Mouse (Mus musculus) hindbrain, embryonic 12.5 days (tissue): ENCODE measurements around the gene Snapin. TPM values are rescaled to one million over a fixed set of nuclear protein-coding genes. Genes with fewer than 3 reads are reported as not detected.

Experiments
- ATAC-seq: fragments of 200-750 bp; cut with Nextera tagmentation; 2 replicates; pipeline ENCODE4 v1.8.0; 2017; ENCODE audit warnings: moderate TSS enrichment; ENCODE audit not compliant: low FRiP score
- H3K27ac ChIP-seq: fragments of 300-500 bp; sonication (generic); 2 replicates; pipeline ENCODE4 v1.5.1; 2016; ENCODE audit warnings: mild to moderate bottlenecking
- H3K27me3 ChIP-seq: fragments of 300-500 bp; sonication (generic); 2 replicates; pipeline ENCODE4 v1.6.1; 2016; ENCODE audit warnings: mild to moderate bottlenecking
- H3K36me3 ChIP-seq: fragments of 300-500 bp; sonication (generic); 2 replicates; pipeline ENCODE4 v1.6.1; 2016; ENCODE audit warnings: mild to moderate bottlenecking
- H3K4me1 ChIP-seq: fragments of 300-500 bp; sonication (generic); 2 replicates; pipeline ENCODE4 v1.6.1; 2016
- H3K4me2 ChIP-seq: fragments of 300-500 bp; sonication (generic); replicated peaks from 2 replicates; pipeline ENCODE4 v1.6.1; 2016; ENCODE audit warnings: mild to moderate bottlenecking
- H3K4me3 ChIP-seq: fragments of 300-500 bp; sonication (generic); 2 replicates; pipeline ENCODE4 v1.5.1; 2016; ENCODE audit warnings: mild to moderate bottlenecking
- H3K9ac ChIP-seq: fragments of 300-500 bp; sonication (generic); 2 replicates; pipeline ENCODE4 v1.6.1; 2016; ENCODE audit warnings: mild to moderate bottlenecking, moderate library complexity
- H3K9me3 ChIP-seq: fragments of 300-500 bp; sonication (generic); replicated peaks from 2 replicates; pipeline ENCODE4 v1.6.1; 2016; ENCODE audit warnings: mild to moderate bottlenecking
- WGBS: fragments of 180-500 bp; shearing (Covaris S2); methylation state at CpG from one replicate; pipeline ENCODE4 v1.1.7; 2016; 5-methylcytosine and 5-hydroxymethylcytosine counted together
- polyA plus RNA-seq: library from polyadenylated mRNA; unstranded; fragments of >200 nt; fragmentation: Nextera tagmentation; extraction: Ambion mirVana; gene quantifications from 2 replicates; pipeline ENCODE4 v1.2.1, GENCODE M21; 2016

Snapin gene
- polyA plus RNA-seq, 1 experiment from 2014 or later, result 80.6 TPM

- ATAC-seq, result no peak
- Histone ChIP-seq H3K9ac (no peak overlapping the region), H3K4me1 (no peaks in the 10 kb centered on the region), H3K4me3 (no peak overlapping the region), H3K27ac (no peak overlapping the region), H3K36me3 (peaks cover 59% of the 10 kb centered on the region), H3K27me3 (no peaks in the 10 kb centered on the region), H3K4me2 (no peak overlapping the region), H3K9me3 (no peaks in the 10 kb centered on the region)
- WGBS, result 95% methylated on average over 7 of the region's 7 CpGs
Observed at GRCm38 (mm10) chr3:90495850-90496525, 5.2 kb upstream of the Snapin start.

- ATAC-seq, result no peak
- Histone ChIP-seq H3K9me3 (no peaks in the 10 kb centered on the region), H3K27ac (no peak overlapping the region), H3K4me1 (peaks cover 6% of the 10 kb centered on the region), H3K4me2 (no peak overlapping the region), H3K4me3 (no peak overlapping the region), H3K27me3 (no peaks in the 10 kb centered on the region), H3K9ac (no peak overlapping the region), H3K36me3 (peaks cover 44% of the 10 kb centered on the region)
- WGBS, result 60% methylated on average over 4 of the region's 4 CpGs
Observed at GRCm38 (mm10) chr3:90493831-90494540, 3.2 kb upstream of the Snapin start.

- no peak overlapping the region for H3K4me2 ChIP-seq
- peak; percentile 29 for ATAC-seq
- H3K9ac ChIP-seq, result no peak overlapping the region
- no peaks in the 10 kb centered on the region for H3K9me3 ChIP-seq
- H3K4me3 ChIP-seq, result no peak overlapping the region
- H3K27me3 ChIP-seq, result no peaks in the 10 kb centered on the region
- H3K4me1 ChIP-seq, result peaks cover 6% of the 10 kb centered on the region
- no peak overlapping the region for H3K27ac ChIP-seq
- H3K36me3 ChIP-seq, result peaks cover 43% of the 10 kb centered on the region
- WGBS, result 40% methylated on average over 2 of the region's 2 CpGs
Observed at GRCm38 (mm10) chr3:90491350-90491749, 517 bp upstream of the Snapin start.

- H3K27ac ChIP-seq, result no peak overlapping the region
- H3K9ac ChIP-seq, result no peak overlapping the region
- peaks cover 53% of the 10 kb centered on the region for H3K36me3 ChIP-seq
- no peaks in the 10 kb centered on the region for H3K9me3 ChIP-seq
- no peaks in the 10 kb centered on the region for H3K27me3 ChIP-seq
- H3K4me2 ChIP-seq, result no peak overlapping the region
- 93% methylated on average over 6 of the region's 6 CpGs for WGBS
- H3K4me1 ChIP-seq, result peaks cover 6% of the 10 kb centered on the region
- ATAC-seq, result no peak
- H3K4me3 ChIP-seq, result no peak overlapping the region
Observed at GRCm38 (mm10) chr3:90488576-90488975, 2.3 kb downstream of the Snapin start.

- Histone ChIP-seq H3K4me2 (no peak overlapping the region), H3K27me3 (no peaks in the 10 kb centered on the region), H3K4me3 (no peak overlapping the region), H3K4me1 (peaks cover 6% of the 10 kb centered on the region), H3K9ac (no peak overlapping the region), H3K36me3 (peaks cover 69% of the 10 kb centered on the region), H3K9me3 (no peaks in the 10 kb centered on the region), H3K27ac (no peak overlapping the region)
- WGBS, result 77% methylated on average over 5 of the region's 5 CpGs
- no peak for ATAC-seq
Observed at GRCm38 (mm10) chr3:90486998-90487397, 3.8 kb downstream of the Snapin start.

- under 1% methylated on average over 45 of the region's 45 CpGs for whole genome bisulfite sequencing
Observed at GRCm38 (mm10) chr3:90475831-90476611, 14.8 kb downstream of the Snapin start, which contains the start of gene Ilf2. TSS of gene Ilf2 (plus strand) at chr3:90476126.

GRCm38 (mm10) chr3:90475151-90475830, 15.5 kb downstream of the Snapin start:
- H3K27ac ChIP-seq, result no peak overlapping the region
- peak; percentile 35 for ATAC-seq
- peak overlapping the region; percentile 17; the same call in 1 of the 2 replicates for H3K4me3 ChIP-seq
- H3K9me3 ChIP-seq, result no peaks in the 10 kb centered on the region
- H3K4me1 ChIP-seq, result peaks cover 7% of the 10 kb centered on the region
- peaks cover 25% of the 10 kb centered on the region for H3K36me3 ChIP-seq
- H3K4me2 ChIP-seq, result no peak overlapping the region
- no peaks in the 10 kb centered on the region for H3K27me3 ChIP-seq
- WGBS, result 44% methylated on average over 16 of the region's 16 CpGs
- no peak overlapping the region for H3K9ac ChIP-seq

More at GRCm38 (mm10) chr3:90475831-90476611, 14.8 kb downstream of the Snapin start, which contains the start of gene Ilf2:
- Histone ChIP-seq H3K4me3 (peak within 1 kb of the TSS; percentile 73), H3K9ac (peak within 1 kb of the TSS; percentile 86), H3K27me3 (no peaks in the 10 kb centered on the region), H3K27ac (peak within 1 kb of the TSS; percentile 89), H3K4me1 (peaks cover 7% of the 10 kb centered on the region), H3K36me3 (peaks cover 32% of the 10 kb centered on the region), H3K4me2 (peak within 1 kb of the TSS; percentile 84), H3K9me3 (no peaks in the 10 kb centered on the region)
- peak; percentile 99 for ATAC-seq

- H3K27ac ChIP-seq, result no peak overlapping the region
- no peak overlapping the region for H3K4me3 ChIP-seq
- WGBS, result 31% methylated on average over 3 of the region's 3 CpGs
- no peaks in the 10 kb centered on the region for H3K9me3 ChIP-seq
- H3K9ac ChIP-seq, result no peak overlapping the region
- H3K36me3 ChIP-seq, result no peaks in the 10 kb centered on the region
- H3K4me2 ChIP-seq, result no peak overlapping the region
- peaks cover 5% of the 10 kb centered on the region for H3K4me1 ChIP-seq
- ATAC-seq, result no peak
- H3K27me3 ChIP-seq, result no peaks in the 10 kb centered on the region
Observed at GRCm38 (mm10) chr3:90472213-90472612, 18.6 kb downstream of the Snapin start.

- ATAC-seq, result no peak
- Histone ChIP-seq H3K4me3 (no peak overlapping the region), H3K27ac (no peak overlapping the region), H3K36me3 (no peaks in the 10 kb centered on the region), H3K9ac (no peak overlapping the region), H3K9me3 (no peaks in the 10 kb centered on the region), H3K4me2 (no peak overlapping the region), H3K27me3 (peaks cover 36% of the 10 kb centered on the region), H3K4me1 (peaks cover 12% of the 10 kb centered on the region)
- 94% methylated on average over 10 of the region's 10 CpGs for WGBS
Observed at GRCm38 (mm10) chr3:90467618-90468300, 23.1 kb downstream of the Snapin start.

- H3K9ac ChIP-seq, result peak overlapping the region; percentile 51
Observed at GRCm38 (mm10) chr3:90466311-90466766, 24.5 kb downstream of the Snapin start.

GRCm38 (mm10) chr3:90465686-90466310, 25.0 kb downstream of the Snapin start, which contains the start of gene Npr1:
TSS of gene Npr1 (minus strand) at chr3:90465866.
- peak; percentile 71 for ATAC-seq
- H3K4me1 ChIP-seq, result peaks cover 12% of the 10 kb centered on the region

More at GRCm38 (mm10) chr3:90466311-90466766, 24.5 kb downstream of the Snapin start:
- Histone ChIP-seq H3K9me3 (no peaks in the 10 kb centered on the region), H3K4me1 (peaks cover 12% of the 10 kb centered on the region), H3K36me3 (no peaks in the 10 kb centered on the region), H3K27ac (no peak overlapping the region), H3K27me3 (peaks cover 49% of the 10 kb centered on the region), H3K4me3 (peak overlapping the region; percentile 48), H3K4me2 (peak overlapping the region; percentile 90)
- under 1% methylated on average over 15 of the region's 15 CpGs for WGBS
- peak; percentile 55 for ATAC-seq

More at GRCm38 (mm10) chr3:90465686-90466310, 25.0 kb downstream of the Snapin start, which contains the start of gene Npr1:
- WGBS, result under 1% methylated on average over 35 of the region's 49 CpGs
- peak within 1 kb of the TSS; percentile 90 for H3K4me2 ChIP-seq
- H3K27me3 ChIP-seq, result peaks cover 54% of the 10 kb centered on the region
- peak within 1 kb of the TSS; percentile 48 for H3K4me3 ChIP-seq
- H3K27ac ChIP-seq, result no peak within 1 kb of the TSS
- no peaks in the 10 kb centered on the region for H3K36me3 ChIP-seq
- peak within 1 kb of the TSS; percentile 51 for H3K9ac ChIP-seq
- H3K9me3 ChIP-seq, result no peaks in the 10 kb centered on the region
